Mouse (Mus musculus): ENCODE results near the gene Ecm2. TPM values are rescaled to one million over a fixed set of nuclear protein-coding genes. Genes with fewer than 3 reads are reported as not detected.

The Ecm2 gene
- polyA plus RNA-seq, 1 experiment from 2014 or later = 1.2 TPM

DNA sequence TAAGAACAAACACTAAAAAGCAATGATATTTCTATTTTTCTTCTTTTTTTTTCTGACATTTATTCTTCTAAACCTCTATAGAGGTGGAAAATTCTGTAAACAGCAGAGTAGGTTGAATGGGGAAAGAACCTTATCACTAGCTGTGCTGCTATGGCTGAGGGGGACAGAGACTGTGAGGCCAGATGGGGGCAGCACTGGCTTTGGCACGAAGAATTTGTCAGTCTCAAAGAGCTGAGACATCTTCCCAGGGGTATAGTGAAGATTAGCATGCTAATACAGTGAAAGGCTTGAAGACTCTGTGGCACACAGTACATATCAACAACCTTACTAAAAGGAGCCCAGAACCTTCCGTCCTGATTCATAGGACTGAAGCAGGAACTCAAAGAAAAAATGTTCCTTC, 54.6 kb downstream of the Ecm2 start:
- 27% methylated on average over 2 of the region's 2 CpGs for WGBS
- no peaks in the 10 kb centered on the region for H3K9me3 ChIP-seq (ENCODE audit: control insufficient read depth, low read length)
- no peaks in the 10 kb centered on the region for H3K27me3 ChIP-seq (ENCODE audit: control insufficient read depth, insufficient read depth, low read length)
- H3K9ac ChIP-seq (replicated peaks; ENCODE audit: low read length) = no peak overlapping the region
- H3K4me2 ChIP-seq (ENCODE audit: low read length) = no peak overlapping the region
- H3K4me1 ChIP-seq (ENCODE audit: control insufficient read depth, insufficient read depth, low read length) = no peaks in the 10 kb centered on the region
- ATAC-seq (ENCODE audit: low FRiP score, low TSS enrichment) = no peak
- H3K36me3 ChIP-seq (ENCODE audit: control insufficient read depth, insufficient read depth, low read length) = no peaks in the 10 kb centered on the region
- no peak overlapping the region for H3K27ac ChIP-seq (replicated peaks; ENCODE audit: low read depth, low read length)
- H3K4me3 ChIP-seq (replicated peaks; ENCODE audit: low read depth, low read length) = no peak overlapping the region
- DNase-seq = peak; percentile 69

DNA sequence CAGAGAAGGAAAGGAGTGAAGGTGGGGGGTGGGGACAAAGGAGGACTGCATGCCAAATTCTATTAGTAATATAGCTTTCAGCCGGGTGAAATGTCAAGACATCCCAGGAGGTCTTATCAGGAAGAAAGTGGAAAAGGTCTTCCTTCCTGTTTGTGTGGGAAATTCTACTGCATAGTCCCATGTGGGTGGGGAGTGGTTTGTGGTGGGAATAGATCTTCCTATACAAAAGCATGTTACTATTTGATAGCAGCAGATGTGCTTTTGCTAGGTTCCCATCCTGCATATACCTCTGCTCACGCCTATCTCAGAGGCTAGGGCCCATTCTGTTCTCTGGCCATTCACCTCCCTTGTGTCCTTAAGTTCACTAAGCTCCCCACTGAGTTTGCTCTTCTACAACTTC, 56.3 kb downstream of the Ecm2 start:
- WGBS = 67% methylated on average over 2 of the region's 2 CpGs
- no peak overlapping the region for H3K4me2 ChIP-seq (ENCODE audit: low read length)
- H3K9me3 ChIP-seq (ENCODE audit: control insufficient read depth, low read length) = no peaks in the 10 kb centered on the region
- no peak for DNase-seq
- no peak overlapping the region for H3K9ac ChIP-seq (replicated peaks; ENCODE audit: low read length)
- no peaks in the 10 kb centered on the region for H3K27me3 ChIP-seq (ENCODE audit: control insufficient read depth, insufficient read depth, low read length)
- H3K4me1 ChIP-seq (ENCODE audit: control insufficient read depth, insufficient read depth, low read length) = no peaks in the 10 kb centered on the region
- no peak for ATAC-seq (ENCODE audit: low FRiP score, low TSS enrichment)
- H3K27ac ChIP-seq (replicated peaks; ENCODE audit: low read depth, low read length) = no peak overlapping the region
- H3K4me3 ChIP-seq (replicated peaks; ENCODE audit: low read depth, low read length) = no peak overlapping the region
- no peaks in the 10 kb centered on the region for H3K36me3 ChIP-seq (ENCODE audit: control insufficient read depth, insufficient read depth, low read length)

DNA sequence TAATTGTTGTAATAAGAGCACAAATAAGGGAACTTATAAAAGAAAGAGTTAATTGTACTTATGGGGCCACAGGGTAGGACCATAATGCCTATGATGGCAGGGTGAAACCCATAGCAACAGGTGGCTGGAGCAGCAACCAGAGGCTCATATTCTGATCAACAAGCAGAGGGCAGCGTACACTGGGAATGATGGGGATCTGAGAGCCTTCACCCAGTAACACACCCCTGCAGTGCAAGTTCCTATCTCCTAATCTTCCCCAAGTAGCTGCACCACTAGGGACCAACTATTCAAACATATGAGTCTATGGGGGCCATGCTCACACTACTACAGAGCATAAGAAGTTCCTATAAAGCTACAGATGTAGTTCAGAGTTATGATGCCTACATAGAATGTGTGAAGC, 59.7 kb downstream of the Ecm2 start:
- H3K27ac ChIP-seq (replicated peaks; ENCODE audit: low read depth, low read length) = no peak overlapping the region
- no peak overlapping the region for H3K9ac ChIP-seq (replicated peaks; ENCODE audit: low read length)
- no peaks in the 10 kb centered on the region for H3K27me3 ChIP-seq (ENCODE audit: control insufficient read depth, insufficient read depth, low read length)
- H3K36me3 ChIP-seq (ENCODE audit: control insufficient read depth, insufficient read depth, low read length) = no peaks in the 10 kb centered on the region
- no peaks in the 10 kb centered on the region for H3K4me1 ChIP-seq (ENCODE audit: control insufficient read depth, insufficient read depth, low read length)
- no peak overlapping the region for H3K4me2 ChIP-seq (ENCODE audit: low read length)
- no peak for ATAC-seq (ENCODE audit: low FRiP score, low TSS enrichment)
- DNase-seq = no peak
- H3K4me3 ChIP-seq (replicated peaks; ENCODE audit: low read depth, low read length) = no peak overlapping the region
- no peaks in the 10 kb centered on the region for H3K9me3 ChIP-seq (ENCODE audit: control insufficient read depth, low read length)
- WGBS = 82% methylated on average over 1 of the region's 1 CpGs

DNA sequence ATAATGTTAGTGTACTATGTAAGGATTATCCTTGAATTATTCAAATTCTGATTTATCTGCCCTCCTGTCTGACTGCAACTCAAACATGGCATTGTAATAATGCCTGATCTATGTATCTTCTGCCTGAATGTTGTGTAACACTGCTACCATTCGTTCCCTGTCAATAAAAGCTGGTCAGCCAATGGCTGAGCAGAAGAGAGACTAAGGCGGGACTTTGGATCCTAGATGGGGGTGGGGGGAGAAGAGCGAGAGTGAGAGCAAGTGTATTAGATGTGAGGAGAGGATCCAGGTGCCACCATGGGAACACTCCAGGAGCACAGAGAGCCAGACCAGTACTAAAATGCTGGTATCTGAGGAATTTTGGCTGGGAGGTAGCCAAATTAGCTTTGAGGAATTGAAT, 65.8 kb downstream of the Ecm2 start:
- DNase-seq (peak; percentile 8), ATAC-seq (ENCODE audit: low FRiP score, low TSS enrichment) (no peak)
- Histone ChIP-seq H3K4me2 (ENCODE audit: low read length) (no peak overlapping the region), H3K9ac (replicated peaks; ENCODE audit: low read length) (no peak overlapping the region), H3K4me1 (ENCODE audit: control insufficient read depth, insufficient read depth, low read length) (no peaks in the 10 kb centered on the region), H3K4me3 (replicated peaks; ENCODE audit: low read depth, low read length) (no peak overlapping the region), H3K9me3 (ENCODE audit: control insufficient read depth, low read length) (no peaks in the 10 kb centered on the region), H3K27me3 (ENCODE audit: control insufficient read depth, insufficient read depth, low read length) (no peaks in the 10 kb centered on the region), H3K36me3 (ENCODE audit: control insufficient read depth, insufficient read depth, low read length) (no peaks in the 10 kb centered on the region), H3K27ac (replicated peaks; ENCODE audit: low read depth, low read length) (no peak overlapping the region)
- WGBS = 71% methylated on average over 3 of the region's 3 CpGs

DNA sequence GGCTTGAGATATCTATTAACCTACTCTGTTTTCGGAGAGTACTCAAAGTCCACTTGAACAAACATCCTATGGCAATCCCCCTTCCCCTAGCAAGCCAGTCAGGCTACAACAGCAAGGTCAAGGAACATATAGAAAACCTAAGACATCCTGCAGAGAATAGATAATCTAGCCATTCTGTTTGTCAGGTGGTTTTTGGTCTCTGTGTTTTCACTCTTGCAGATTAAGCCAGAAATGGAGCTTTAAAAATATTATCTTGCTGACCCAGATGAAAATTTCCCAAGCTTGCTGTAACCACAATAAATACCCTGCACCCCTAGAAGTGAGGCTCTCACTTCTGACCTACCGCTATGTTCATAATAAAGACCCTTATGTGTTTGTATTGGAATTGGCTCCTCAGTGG, 66.8 kb downstream of the Ecm2 start:
- Histone ChIP-seq H3K36me3 (ENCODE audit: control insufficient read depth, insufficient read depth, low read length) (no peaks in the 10 kb centered on the region), H3K4me2 (ENCODE audit: low read length) (no peak overlapping the region), H3K27me3 (ENCODE audit: control insufficient read depth, insufficient read depth, low read length) (no peaks in the 10 kb centered on the region), H3K9me3 (ENCODE audit: control insufficient read depth, low read length) (no peaks in the 10 kb centered on the region), H3K9ac (replicated peaks; ENCODE audit: low read length) (no peak overlapping the region), H3K4me3 (replicated peaks; ENCODE audit: low read depth, low read length) (no peak overlapping the region), H3K27ac (replicated peaks; ENCODE audit: low read depth, low read length) (no peak overlapping the region), H3K4me1 (ENCODE audit: control insufficient read depth, insufficient read depth, low read length) (no peaks in the 10 kb centered on the region)
- no peak for DNase-seq
- WGBS = 91% methylated on average over 2 of the region's 2 CpGs
- ATAC-seq (ENCODE audit: low FRiP score, low TSS enrichment) = no peak

DNA sequence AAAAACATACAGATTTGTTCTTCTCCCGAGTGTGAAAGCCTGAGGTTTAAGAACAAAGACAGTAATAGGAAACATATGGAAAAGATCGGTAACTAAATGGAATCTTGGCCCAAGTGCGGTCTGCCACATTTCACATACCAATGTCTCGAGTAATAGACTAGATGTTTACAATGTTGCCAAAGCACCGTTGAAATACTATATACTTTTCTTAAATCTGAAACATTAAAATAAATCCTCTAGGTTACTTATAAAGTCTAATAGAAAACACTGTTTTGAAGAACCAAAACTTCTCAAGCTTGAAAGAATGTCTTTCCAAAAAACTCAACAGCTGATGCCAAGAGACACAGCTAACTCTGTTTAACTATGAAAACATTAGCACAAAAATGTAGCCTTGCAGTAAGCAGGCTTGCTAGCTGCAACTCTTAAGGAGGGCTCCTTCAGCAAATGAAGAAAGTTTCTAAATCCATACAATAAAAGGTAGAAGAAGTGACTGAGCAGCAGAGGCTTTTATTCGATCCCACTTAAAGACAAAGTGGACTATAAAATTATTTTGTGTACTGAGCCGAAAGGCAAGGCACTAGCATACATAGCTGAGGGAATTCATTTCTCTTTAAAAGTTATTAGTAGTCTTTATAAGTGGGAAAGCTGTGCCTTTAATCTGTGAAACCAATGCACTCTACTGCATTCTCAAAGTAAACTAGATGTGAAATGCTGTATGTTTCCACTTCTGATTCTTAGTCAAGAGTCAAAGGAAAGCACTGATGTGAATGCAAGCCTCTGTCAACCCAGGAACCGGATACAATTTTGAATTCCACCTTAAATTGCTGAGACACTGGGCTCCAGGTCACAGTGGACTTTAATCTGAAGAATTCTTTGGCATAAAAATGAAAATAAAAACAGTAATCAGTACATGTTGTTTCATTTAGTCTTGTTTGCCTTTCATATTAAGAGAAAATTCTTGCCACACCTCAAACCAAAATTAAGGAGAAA, 77.2 kb downstream of the Ecm2 start, which contains the start of gene Omd:
Gene Omd, plus strand, starts transcription at position 922 of the 990 bp plus-strand sequence.
- H3K27ac ChIP-seq (replicated peaks; ENCODE audit: low read depth, low read length) = no peak within 1 kb of the TSS
- ATAC-seq (ENCODE audit: low FRiP score, low TSS enrichment) (no peak), DNase-seq (no peak)
- no peaks in the 10 kb centered on the region for H3K4me1 ChIP-seq (ENCODE audit: control insufficient read depth, insufficient read depth, low read length)
- H3K9ac ChIP-seq (replicated peaks; ENCODE audit: low read length) = no peak within 1 kb of the TSS
- H3K36me3 ChIP-seq (ENCODE audit: control insufficient read depth, insufficient read depth, low read length) = no peaks in the 10 kb centered on the region
- no peak within 1 kb of the TSS for H3K4me2 ChIP-seq (ENCODE audit: low read length)
- no peaks in the 10 kb centered on the region for H3K27me3 ChIP-seq (ENCODE audit: control insufficient read depth, insufficient read depth, low read length)
- WGBS = 91% methylated on average over 8 of the region's 8 CpGs
- H3K9me3 ChIP-seq (ENCODE audit: control insufficient read depth, low read length) = no peaks in the 10 kb centered on the region
- no peak within 1 kb of the TSS for H3K4me3 ChIP-seq (replicated peaks; ENCODE audit: low read depth, low read length)

Other genes starting within 250 kb of the Ecm2 start
- 1.8 and 2.0 TPM in 2 replicates for gene Fgd3, start 184.5 kb upstream of the Ecm2 start, polyA plus RNA-seq (2014; fragmentation: Nextera tagmentation; extraction: Ambion mirVana)
- 25.3 and 30.1 TPM in 2 replicates for gene Bicd2, start 163.2 kb upstream of the Ecm2 start, polyA plus RNA-seq (2014; fragmentation: Nextera tagmentation; extraction: Ambion mirVana)
- gene Ippk, start 83.6 kb upstream of the Ecm2 start, polyA plus RNA-seq (2014; fragmentation: Nextera tagmentation; extraction: Ambion mirVana) = 11.3 and 15.7 TPM in 2 replicates
- 0.53 and 0.78 TPM in 2 replicates for gene Tes3-ps, start 11.5 kb upstream of the Ecm2 start, polyA plus RNA-seq (2014; fragmentation: Nextera tagmentation; extraction: Ambion mirVana)
- 0.27 and 0.88 TPM in 2 replicates for gene Aspn, start 39.6 kb downstream of the Ecm2 start, polyA plus RNA-seq (2014; fragmentation: Nextera tagmentation; extraction: Ambion mirVana)
- 0.30 TPM in 1 of 2 replicates, not detected in the other for gene Omd, start 77.7 kb downstream of the Ecm2 start, polyA plus RNA-seq (2014; fragmentation: Nextera tagmentation; extraction: Ambion mirVana)
- 0.59 and 7.7 TPM in 2 replicates for gene Ogn, start 103.2 kb downstream of the Ecm2 start, polyA plus RNA-seq (2014; fragmentation: Nextera tagmentation; extraction: Ambion mirVana)
- gene Cenpp, start 148.0 kb downstream of the Ecm2 start, polyA plus RNA-seq (2014; fragmentation: Nextera tagmentation; extraction: Ambion mirVana) = 7.4 and 9.6 TPM in 2 replicates
- gene Nol8, start 148.3 kb downstream of the Ecm2 start, polyA plus RNA-seq (2014; fragmentation: Nextera tagmentation; extraction: Ambion mirVana) = 18.0 and 22.4 TPM in 2 replicates
- 35.9 and 53.4 TPM in 2 replicates for gene Iars, start 177.3 kb downstream of the Ecm2 start, polyA plus RNA-seq (2014; fragmentation: Nextera tagmentation; extraction: Ambion mirVana)